Mouse (Mus musculus): ENCODE data around the gene Mfap5. TPM values are rescaled to one million over a fixed set of nuclear protein-coding genes. Genes with fewer than 3 reads are reported as not detected.
"Not testable (repeated sequence)": the region's sequence is repeated elsewhere in the genome, so short reads cannot be mapped to it uniquely, and the experiment has no call there.

Mfap5 gene
- polyA plus RNA-seq, 1 experiment from 2014 or later, result 2.0 TPM

GRCm38 (mm10) chr6:122491557-122491956, 14.1 kb upstream of the Mfap5 start:
- H3K4me3 ChIP-seq, result peak overlapping the region; percentile 45
- peaks cover 6% of the 10 kb centered on the region; the same call in 1 of the 2 replicates for H3K27me3 ChIP-seq
- no peaks in the 10 kb centered on the region for H3K9me3 ChIP-seq
- H3K27ac ChIP-seq, result peak overlapping the region; percentile 81
- peak overlapping the region; percentile 64 for H3K4me2 ChIP-seq
- ATAC-seq (ENCODE audit: insufficient number of reproducible peaks, insufficient read depth, low FRiP score, low TSS enrichment, low read depth), result peak; percentile 63; the same call in 1 of the 2 replicates
- no peaks in the 10 kb centered on the region for H3K36me3 ChIP-seq
- peak overlapping the region; percentile 65 for H3K9ac ChIP-seq
- peaks cover 44% of the 10 kb centered on the region for H3K4me1 ChIP-seq
- WGBS, result 0% methylated on average over 16 of the region's 16 CpGs

- peak overlapping the region; percentile 18 for H3K4me2 ChIP-seq
These were observed 13.2 kb upstream of the Mfap5 start for GRCm38 (mm10) chr6:122492479-122492878.

GRCm38 (mm10) chr6:122493799-122494472, 11.7 kb upstream of the Mfap5 start:
- Histone ChIP-seq H3K36me3 (no peaks in the 10 kb centered on the region), H3K9me3 (no peaks in the 10 kb centered on the region), H3K9ac (no peak overlapping the region), H3K4me3 (no peak overlapping the region), H3K4me2 (no peak overlapping the region), H3K4me1 (peaks cover 40% of the 10 kb centered on the region), H3K27ac (peak overlapping the region; percentile 22; the same call in 1 of the 2 replicates), H3K27me3 (peaks cover 6% of the 10 kb centered on the region; the same call in 1 of the 2 replicates)
- 28% methylated on average over 6 of the region's 6 CpGs for WGBS
- no peak for ATAC-seq (ENCODE audit: insufficient number of reproducible peaks, insufficient read depth, low FRiP score, low TSS enrichment, low read depth)

More at GRCm38 (mm10) chr6:122492479-122492878, 13.2 kb upstream of the Mfap5 start:
- WGBS, result 19% methylated on average over 6 of the region's 6 CpGs
- Histone ChIP-seq H3K27ac (peak overlapping the region; percentile 5; the same call in 1 of the 2 replicates), H3K36me3 (no peaks in the 10 kb centered on the region), H3K4me3 (no peak overlapping the region), H3K9ac (no peak overlapping the region), H3K4me1 (peaks cover 40% of the 10 kb centered on the region), H3K27me3 (peaks cover 6% of the 10 kb centered on the region; the same call in 1 of the 2 replicates), H3K9me3 (no peaks in the 10 kb centered on the region)
- ATAC-seq (ENCODE audit: insufficient number of reproducible peaks, insufficient read depth, low FRiP score, low TSS enrichment, low read depth), result no peak

- peak; percentile 74 for ATAC-seq (ENCODE audit: insufficient number of reproducible peaks, insufficient read depth, low FRiP score, low TSS enrichment, low read depth)
- 4% methylated on average over 21 of the region's 21 CpGs for WGBS
- Histone ChIP-seq H3K4me1 (peaks cover 40% of the 10 kb centered on the region), H3K4me2 (peak overlapping the region; percentile 55), H3K9me3 (no peaks in the 10 kb centered on the region), H3K36me3 (no peaks in the 10 kb centered on the region), H3K9ac (peak overlapping the region; percentile 55), H3K4me3 (peak overlapping the region; percentile 23), H3K27me3 (peaks cover 6% of the 10 kb centered on the region; the same call in 1 of the 2 replicates), H3K27ac (peak overlapping the region; percentile 89)
These were observed 10.4 kb upstream of the Mfap5 start for GRCm38 (mm10) chr6:122495082-122495881.

- 35% methylated on average over 5 of the region's 5 CpGs for WGBS
- Histone ChIP-seq H3K36me3 (no peaks in the 10 kb centered on the region), H3K9ac (no peak overlapping the region), H3K4me1 (peaks cover 35% of the 10 kb centered on the region), H3K9me3 (no peaks in the 10 kb centered on the region), H3K27me3 (peaks cover 6% of the 10 kb centered on the region; the same call in 1 of the 2 replicates), H3K4me2 (no peak overlapping the region), H3K4me3 (no peak overlapping the region), H3K27ac (peak overlapping the region; percentile 89)
- ATAC-seq (ENCODE audit: insufficient number of reproducible peaks, insufficient read depth, low FRiP score, low TSS enrichment, low read depth), result no peak
These were observed 9.1 kb upstream of the Mfap5 start for GRCm38 (mm10) chr6:122496501-122496900.

GRCm38 (mm10) chr6:122498661-122499060, 7.0 kb upstream of the Mfap5 start, which contains the start of gene Rimklb:
Rimklb (minus strand) TSS chr6:122498761.
- Histone ChIP-seq H3K27ac (no peak within 1 kb of the TSS), H3K4me2 (no peak within 1 kb of the TSS), H3K9me3 (no peaks in the 10 kb centered on the region), H3K9ac (no peak within 1 kb of the TSS), H3K36me3 (no peaks in the 10 kb centered on the region), H3K4me3 (no peak within 1 kb of the TSS), H3K27me3 (no peaks in the 10 kb centered on the region), H3K4me1 (peaks cover 26% of the 10 kb centered on the region)
- 76% methylated on average over 5 of the region's 5 CpGs for WGBS
- ATAC-seq (ENCODE audit: insufficient number of reproducible peaks, insufficient read depth, low FRiP score, low TSS enrichment, low read depth), result no peak

GRCm38 (mm10) chr6:122505041-122505440, 604 bp upstream of the Mfap5 start:
- H3K4me3 ChIP-seq, result no peak overlapping the region
- H3K9me3 ChIP-seq, result no peaks in the 10 kb centered on the region
- no peaks in the 10 kb centered on the region for H3K36me3 ChIP-seq
- H3K27ac ChIP-seq, result no peak overlapping the region
- no peaks in the 10 kb centered on the region for H3K27me3 ChIP-seq
- H3K4me2 ChIP-seq, result no peak overlapping the region
- 60% methylated on average over 4 of the region's 4 CpGs for WGBS
- no peak overlapping the region for H3K9ac ChIP-seq
- peaks cover 6% of the 10 kb centered on the region for H3K4me1 ChIP-seq
- no peak for ATAC-seq (ENCODE audit: insufficient number of reproducible peaks, insufficient read depth, low FRiP score, low TSS enrichment, low read depth)

GRCm38 (mm10) chr6:122508494-122508893, 2.8 kb downstream of the Mfap5 start:
- Histone ChIP-seq H3K4me2 (no peak overlapping the region), H3K27ac (no peak overlapping the region)
- no peak for ATAC-seq (ENCODE audit: insufficient number of reproducible peaks, insufficient read depth, low FRiP score, low TSS enrichment, low read depth)

GRCm38 (mm10) chr6:122512914-122513878, 7.6 kb downstream of the Mfap5 start:
- no peak for ATAC-seq (ENCODE audit: insufficient number of reproducible peaks, insufficient read depth, low FRiP score, low TSS enrichment, low read depth)
- Histone ChIP-seq H3K9me3 (no peaks in the 10 kb centered on the region), H3K4me2 (no peak overlapping the region), H3K4me3 (no peak overlapping the region), H3K36me3 (no peaks in the 10 kb centered on the region), H3K4me1 (peaks cover 6% of the 10 kb centered on the region), H3K9ac (no peak overlapping the region), H3K27ac (no peak overlapping the region), H3K27me3 (no peaks in the 10 kb centered on the region)
- 57% methylated on average over 11 of the region's 12 CpGs for WGBS

More at GRCm38 (mm10) chr6:122508494-122508893, 2.8 kb downstream of the Mfap5 start:
- WGBS, result 55% methylated on average over 8 of the region's 8 CpGs
- Histone ChIP-seq H3K4me3 (no peak overlapping the region), H3K9ac (no peak overlapping the region), H3K4me1 (peaks cover 6% of the 10 kb centered on the region), H3K9me3 (no peaks in the 10 kb centered on the region), H3K27me3 (no peaks in the 10 kb centered on the region), H3K36me3 (no peaks in the 10 kb centered on the region)

- H3K27me3 ChIP-seq, result no peaks in the 10 kb centered on the region
- H3K9me3 ChIP-seq, result no peaks in the 10 kb centered on the region
- no peak overlapping the region for H3K4me3 ChIP-seq
- no peak for ATAC-seq (ENCODE audit: insufficient number of reproducible peaks, insufficient read depth, low FRiP score, low TSS enrichment, low read depth)
- WGBS, result 75% methylated on average over 3 of the region's 3 CpGs
- H3K36me3 ChIP-seq, result no peaks in the 10 kb centered on the region
- no peak overlapping the region for H3K27ac ChIP-seq
- no peak overlapping the region for H3K4me2 ChIP-seq
- no peak overlapping the region for H3K9ac ChIP-seq
- no peaks in the 10 kb centered on the region for H3K4me1 ChIP-seq
These were observed 8.7 kb downstream of the Mfap5 start for GRCm38 (mm10) chr6:122514312-122514711.

- not testable (repeated sequence) for H3K9me3 ChIP-seq; H3K27ac ChIP-seq; H3K36me3 ChIP-seq; H3K27me3 ChIP-seq; H3K9ac ChIP-seq; H3K4me1 ChIP-seq; H3K4me2 ChIP-seq; ATAC-seq (ENCODE audit: insufficient number of reproducible peaks, insufficient read depth, low FRiP score, low TSS enrichment, low read depth); H3K4me3 ChIP-seq
- WGBS, result 93% methylated on average over 2 of the region's 2 CpGs
These were observed 10.1 kb downstream of the Mfap5 start for GRCm38 (mm10) chr6:122515762-122516161.
